Mouse (Mus musculus) spleen, postnatal 14 days (tissue): ENCODE measurements around the gene Eif3l.

Source experiments
- DNase-seq, 2 experiments: peaks; one replicate each; pipeline ENCODE4 v3.0.0; 2021 to 2022; ENCODE audit warnings: low spot score in 2 of 2

Gene Eif3l

DNA sequence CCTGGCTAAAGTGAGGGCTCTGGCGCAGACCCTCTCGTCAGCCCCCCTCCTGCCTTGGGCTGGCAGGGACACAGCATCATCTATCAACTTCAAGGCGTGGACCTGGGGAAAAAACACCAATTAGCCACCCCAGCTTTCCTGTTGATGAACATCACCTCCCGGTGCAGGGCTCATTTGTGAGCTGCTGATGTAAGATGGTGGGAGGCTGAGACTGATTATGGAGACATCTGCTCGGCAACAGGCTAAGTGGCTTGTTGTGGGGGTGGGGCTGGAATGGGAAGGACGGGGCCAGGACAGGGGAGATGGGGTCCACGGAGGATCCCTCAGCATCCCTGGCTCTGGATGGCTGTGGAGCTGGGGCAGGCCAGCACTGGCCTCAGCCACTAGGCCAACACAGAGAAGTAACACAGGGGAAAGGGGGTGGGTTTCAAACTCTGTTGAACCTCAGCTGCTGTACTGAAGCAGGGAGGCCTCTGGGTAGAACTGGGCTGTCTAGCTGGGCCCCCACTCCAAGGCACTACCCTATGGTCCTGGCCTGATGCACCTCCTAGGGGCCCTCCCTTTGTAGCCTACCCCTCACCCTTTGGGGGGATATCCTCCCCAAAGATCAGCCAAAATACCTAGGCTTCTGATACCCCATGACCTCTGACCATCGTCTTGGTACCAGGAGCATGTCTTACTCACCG lies 24.7 kb upstream of the Eif3l start:
- DNase-seq, result no peak

DNA sequence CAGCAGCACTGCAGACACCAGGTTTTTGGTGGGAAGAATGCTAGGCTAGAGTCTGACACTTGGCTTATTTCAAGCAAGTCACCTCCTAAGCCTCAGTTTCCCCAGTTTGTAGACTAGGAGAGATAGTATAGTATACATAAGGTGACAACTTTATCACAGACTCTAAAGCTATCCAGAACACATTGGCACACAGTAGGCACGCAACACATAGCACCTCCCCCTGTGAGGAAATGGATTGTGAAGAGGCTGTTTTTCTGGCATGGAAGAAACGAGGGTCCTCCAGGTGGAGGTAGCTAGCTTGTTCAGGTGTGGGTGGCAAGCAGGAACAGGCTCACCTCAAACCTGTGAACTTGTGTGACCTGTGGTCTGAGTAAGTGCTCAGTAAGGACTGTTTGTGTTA lies 24.0 kb upstream of the Eif3l start:
- DNase-seq, result no peak

DNA sequence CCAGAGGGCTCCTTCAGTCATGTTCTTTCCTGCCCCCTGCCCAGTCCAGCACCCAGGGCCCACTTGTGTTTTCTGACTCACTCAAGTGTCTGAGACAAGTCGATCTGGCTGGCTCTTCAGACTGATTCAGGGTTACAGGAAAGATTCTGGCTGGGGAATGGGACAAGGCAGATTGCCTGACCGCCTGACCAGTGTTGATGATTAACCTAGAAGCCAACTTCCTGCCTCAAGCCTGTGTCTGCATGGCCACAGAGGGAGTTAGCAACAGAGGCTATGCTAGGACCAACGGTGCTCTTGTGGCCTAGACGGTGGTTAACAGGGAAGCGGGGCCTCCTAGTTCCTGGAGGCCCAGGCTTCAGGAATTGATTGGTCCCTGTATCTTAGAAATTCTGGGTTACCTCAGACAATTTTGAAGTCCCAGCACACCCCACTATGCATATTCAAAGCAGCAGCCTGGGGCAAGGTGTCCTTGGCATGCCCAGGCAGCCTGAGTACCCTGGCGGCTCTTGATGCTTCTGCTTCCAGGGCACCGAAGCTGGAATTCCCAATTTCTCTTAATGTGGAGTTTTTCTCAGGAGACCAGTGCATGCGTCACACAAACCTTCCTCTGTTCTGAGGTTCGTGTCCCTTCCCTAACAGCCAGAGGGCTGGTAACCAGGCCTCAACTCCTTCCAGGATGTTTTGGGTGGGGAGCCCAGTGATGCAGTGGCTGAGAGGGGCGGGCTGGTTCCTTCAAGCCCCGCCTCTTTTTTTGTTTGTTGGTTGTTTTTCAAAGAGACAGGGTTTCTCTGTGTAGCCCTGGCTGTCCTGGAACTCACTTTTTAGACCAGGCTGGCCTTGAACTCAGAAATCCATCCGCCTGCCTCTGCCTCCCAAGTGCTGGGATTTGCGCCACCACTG lies 23.3 kb upstream of the Eif3l start:
- no peak for DNase-seq

DNA sequence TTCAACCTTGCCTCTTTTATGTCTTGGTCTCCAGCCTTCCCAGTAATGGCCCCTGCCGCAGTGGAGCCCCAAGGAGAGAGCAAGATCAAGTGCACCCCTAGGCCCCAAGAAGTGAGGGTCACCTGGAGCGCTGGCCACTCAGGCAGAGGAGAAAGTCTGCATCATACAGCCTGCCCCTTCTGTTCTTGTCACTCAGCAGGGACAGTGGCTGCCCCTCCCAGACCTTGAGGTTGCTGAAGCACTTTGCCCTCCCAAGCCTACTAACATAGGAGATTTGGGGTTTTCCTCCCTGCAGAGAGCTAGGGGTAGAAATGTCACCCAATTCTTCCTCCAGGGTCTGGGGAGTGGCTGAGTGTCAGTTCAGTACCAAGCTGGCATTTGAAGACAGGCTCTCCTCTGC lies 22.6 kb upstream of the Eif3l start:
- no peak for DNase-seq

DNA sequence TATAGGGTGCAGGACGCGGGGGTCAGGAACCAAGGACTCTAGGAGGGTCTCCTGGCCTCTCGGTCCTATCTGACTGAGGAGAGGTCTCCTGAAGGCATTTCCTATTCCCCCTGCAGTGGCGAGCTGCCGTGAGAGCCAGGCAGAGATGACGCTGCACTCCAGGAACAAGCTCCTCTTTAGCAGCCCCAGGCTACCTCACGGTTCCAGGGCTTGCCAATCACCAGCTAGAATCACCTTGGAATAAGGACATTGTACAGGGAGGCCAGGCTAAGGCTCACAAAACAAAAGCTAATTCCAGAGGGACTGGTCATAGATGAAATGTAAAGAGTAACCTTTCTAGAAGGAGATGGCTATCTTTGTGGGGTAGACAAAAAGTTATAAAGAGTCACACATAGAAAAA lies 18.4 kb upstream of the Eif3l start:
- no peak for DNase-seq

DNA sequence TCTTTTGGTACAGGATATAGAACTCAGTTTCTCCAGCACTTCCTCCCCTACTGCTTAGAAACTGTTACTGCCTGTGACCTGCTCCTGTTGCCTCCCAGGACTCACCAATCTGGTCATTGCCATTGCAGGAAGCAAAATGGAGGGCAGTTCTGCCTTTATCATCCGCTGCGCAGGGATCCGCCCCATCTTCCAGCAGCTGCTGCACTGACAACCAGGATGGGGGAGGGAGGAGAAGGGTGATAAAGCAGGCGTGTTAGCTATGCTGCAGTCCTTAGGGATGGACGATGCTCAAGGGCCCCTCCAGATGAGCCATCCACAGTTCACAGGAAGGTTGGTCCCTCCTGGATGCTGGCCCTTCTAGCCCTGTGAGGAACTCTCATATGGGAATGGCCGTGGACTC lies 17.1 kb upstream of the Eif3l start:
- DNase-seq, result no peak

DNA sequence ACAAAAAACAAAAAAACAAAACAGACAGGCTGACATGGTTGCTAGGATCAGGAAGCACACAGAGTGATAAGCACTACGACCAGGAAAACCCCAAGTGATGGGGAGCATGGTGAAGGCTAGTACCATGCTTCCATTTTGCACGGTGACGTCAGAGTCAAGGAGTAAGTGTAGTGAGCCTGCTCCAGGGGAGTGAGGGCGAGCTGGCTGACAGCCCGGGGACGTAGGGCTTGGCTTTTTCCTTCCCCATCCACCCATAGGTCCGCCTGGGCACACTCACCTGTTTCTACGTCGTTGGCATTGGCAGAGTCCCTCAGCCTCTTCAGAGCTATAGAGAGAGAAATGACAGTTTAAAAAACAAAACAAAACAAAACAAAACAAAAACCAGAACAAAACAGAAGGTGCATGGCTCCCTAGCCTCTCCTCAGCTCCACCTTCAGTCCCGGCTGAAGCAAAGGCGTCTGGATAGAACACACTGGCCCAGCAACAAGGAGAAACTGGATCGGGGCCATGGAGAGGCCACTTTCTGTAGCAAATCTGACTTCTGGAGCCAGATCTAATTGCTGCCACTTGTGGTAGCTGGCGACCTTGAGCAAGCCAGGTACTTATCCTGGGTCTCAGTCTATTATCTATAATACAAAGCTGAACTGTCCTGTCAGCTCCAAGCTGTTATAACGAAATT lies 14.0 kb upstream of the Eif3l start:
- no peak for DNase-seq

DNA sequence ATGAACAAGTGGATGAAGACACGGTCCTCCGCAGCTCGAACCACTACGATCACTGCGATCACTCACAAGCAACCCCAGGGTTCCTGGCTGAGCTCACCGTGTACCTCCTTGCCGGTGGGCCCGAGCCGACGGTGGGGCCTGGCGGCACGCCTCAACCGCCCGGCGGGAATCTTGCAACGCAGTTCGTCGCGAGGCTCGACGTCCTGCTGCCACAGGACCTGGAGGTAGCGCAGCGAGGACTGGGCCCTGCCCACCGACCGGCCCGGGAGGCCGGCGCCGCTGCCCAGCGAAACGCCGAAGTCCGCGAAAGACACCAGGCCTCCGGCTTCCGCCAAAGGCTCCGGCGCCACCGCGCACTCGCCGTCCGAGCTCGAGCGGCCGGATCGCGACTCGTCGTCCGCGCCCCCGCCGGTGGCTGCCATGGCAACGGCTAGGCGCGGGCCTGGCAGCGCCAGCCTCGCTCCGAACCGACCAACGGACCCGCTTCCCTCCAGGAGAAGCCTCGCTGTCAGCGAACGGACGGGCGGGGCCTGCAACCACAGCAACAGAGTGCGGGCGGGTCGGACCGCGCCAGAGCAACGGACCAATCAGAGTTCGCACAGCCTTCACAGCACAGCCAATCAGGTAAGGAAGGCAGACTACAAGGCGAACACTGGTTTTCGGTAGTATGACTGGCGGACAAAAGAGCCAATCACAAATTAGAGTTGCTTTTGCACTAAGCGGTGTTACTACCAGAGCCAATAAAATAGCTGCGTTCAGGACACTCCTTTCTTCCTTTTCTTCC lies 12.4 kb upstream of the Eif3l start, which contains the start of gene Ankrd54:
TSS of gene Ankrd54 (minus strand) at position 518 of the 784 bp plus-strand sequence.
- peak; percentile 90 to 94 for DNase-seq

DNA sequence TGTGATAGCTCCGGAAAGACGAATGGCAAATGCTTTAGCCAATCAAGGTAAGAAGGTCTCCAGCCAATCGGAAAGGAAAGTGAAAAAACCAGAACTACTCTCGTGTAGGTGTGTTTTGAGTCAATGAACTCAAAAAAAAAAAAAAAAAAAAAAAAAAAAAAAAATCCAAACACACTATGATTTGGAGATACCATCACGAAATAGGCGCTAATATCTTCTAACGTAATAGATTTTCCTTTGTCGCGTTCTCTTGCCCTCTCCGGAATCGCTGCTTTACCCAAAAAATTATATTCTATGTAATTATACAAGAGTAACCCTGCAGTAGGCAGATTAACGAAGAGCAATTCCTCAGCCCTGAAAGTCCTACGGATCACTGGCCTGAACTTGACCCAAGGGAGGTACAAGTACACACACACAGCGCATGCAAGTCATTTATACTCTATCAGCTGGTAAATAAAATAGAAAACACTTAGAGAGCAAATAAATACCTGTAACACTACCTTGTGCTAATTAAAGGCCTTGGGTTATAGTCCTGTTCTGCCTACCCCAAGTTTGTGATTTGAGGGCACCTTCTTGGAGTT lies 11.7 kb upstream of the Eif3l start:
- no peak for DNase-seq

DNA sequence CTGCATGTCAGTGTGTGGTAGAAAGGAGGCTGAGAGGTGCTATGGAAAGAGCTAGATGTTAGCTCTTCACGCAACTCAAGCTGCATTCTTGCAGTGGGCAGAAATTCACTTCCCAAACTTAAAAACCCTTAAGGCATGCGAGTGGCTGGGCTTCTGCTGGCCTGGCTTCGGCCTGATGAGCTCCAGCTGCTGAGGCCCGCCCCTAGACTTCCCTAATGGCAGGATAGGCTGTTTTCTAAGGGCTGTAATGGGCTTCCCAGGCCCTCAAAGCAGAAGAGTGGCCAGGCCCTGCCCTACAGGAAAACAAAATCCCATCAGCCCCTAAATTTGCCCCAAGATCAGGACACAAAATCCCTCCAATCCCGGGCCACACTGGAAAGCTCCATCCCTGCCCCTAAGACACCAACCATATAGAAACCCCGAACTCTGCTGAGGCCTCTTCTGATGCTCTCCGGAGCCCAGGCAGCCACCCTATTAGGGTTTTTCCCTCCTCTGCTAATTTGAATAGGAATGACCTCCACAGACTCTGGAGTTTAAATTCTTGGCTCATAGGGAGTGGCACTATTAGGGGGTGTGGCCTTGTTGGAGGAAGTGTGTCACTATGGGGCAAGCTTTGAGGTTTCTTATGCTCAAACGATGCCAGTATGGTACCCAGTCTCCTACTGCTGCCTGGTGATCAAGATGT lies 9.8 kb upstream of the Eif3l start:
- no peak for DNase-seq

DNA sequence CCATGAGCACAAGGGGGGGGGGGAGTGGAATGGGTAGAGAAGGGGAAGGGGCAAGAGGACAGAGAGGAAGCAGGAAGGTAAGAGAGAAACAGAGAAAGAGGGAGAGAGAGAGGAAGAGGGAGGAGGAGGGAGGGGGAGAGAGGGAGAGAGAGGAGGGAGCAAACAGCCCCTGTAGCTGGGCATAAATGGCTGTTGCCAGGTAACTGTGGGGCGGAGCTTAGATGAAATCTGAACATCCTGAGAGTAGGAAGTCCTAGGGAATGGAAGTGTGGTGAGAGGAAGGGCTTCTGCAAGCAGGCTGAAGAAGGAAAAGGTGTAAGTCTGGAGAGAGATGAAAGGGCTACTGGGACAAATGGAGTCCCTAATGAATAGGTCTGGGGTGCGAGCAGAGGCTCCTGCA lies 8.7 kb upstream of the Eif3l start:
- no peak for DNase-seq

DNA sequence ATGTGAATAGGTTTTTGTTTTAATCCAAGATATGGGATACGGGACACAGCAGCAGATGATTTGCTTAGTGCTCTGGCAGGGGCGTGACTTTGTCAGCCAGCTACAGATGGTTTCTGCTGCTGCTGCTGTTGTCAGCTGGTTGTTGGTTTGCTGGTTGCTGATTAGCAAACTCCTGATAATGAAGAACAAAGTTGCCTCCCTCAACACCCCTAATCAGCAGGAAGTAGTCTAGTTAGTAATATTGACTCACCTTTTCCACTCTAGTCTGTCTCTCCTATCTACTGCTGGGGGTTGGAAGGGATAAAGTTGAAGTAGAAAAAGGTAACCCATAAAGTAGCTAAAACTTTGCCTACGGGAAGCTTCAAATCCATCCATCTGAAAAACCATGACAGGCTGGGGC lies 7.3 kb upstream of the Eif3l start:
- no peak for DNase-seq

DNA sequence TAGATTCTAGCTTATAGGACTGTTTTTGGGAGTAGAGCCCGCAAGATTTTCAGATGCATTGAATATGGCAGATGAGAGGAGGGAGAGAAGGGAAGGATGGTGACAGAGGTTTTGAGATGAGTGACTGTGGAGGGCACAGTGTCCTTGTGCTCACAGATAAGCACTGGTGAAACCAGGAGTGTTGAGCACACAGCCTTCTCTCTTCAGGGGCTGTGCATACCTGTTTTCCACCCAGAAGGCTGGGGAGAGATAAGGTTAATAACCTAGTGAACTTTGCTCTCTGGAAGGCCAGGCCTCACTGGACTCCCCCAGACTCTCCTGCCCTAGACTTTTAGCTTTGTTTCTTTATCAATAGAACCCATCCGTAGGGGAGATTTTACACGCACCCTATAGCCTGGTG lies 6.6 kb upstream of the Eif3l start:
- DNase-seq, result no peak

DNA sequence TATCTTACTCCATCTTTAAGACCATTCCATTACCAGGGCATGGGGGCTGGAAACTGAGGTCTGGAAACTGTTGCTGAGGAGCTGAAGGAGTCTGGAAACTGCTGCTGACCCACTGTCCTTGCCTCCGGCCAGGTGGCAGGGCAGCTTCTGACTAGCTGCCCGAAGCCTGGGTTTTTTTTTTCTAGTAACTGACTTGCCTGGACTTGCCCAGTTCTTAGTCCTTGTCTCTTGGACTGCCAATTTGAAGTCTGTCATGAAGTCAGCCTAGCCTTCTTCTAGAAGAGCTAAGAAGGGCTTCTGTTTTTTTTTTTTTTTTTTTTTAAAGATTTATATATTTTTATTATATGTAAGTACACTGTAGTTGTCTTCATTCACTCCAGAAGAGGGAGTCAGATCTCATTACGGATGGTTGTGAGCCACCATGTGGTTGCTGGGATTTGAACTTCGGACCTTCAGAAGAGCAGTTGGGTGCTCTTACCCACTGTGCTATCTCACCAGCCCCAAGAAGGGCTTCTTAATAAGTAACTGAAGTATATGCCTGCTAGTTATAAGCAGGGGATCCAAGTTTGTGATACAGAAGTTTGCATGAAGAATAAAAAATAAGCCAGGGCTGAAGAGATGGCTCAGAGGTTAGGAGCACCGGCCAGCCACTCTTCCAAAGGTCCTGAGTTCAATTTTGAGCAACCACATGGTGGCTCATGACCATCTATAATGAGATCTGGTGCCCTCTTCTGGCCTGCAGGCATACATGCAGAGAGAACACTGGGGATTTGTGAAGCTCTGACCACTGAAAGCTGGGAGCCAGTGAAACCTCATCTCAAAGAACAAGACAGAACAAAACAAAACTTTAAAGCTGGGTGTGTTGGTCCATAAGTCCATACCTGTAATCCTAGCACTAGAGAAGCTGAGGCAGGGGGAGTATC lies 3.6 kb upstream of the Eif3l start:
- DNase-seq, result peak in 1 of 2 experiments; percentile 28

DNA sequence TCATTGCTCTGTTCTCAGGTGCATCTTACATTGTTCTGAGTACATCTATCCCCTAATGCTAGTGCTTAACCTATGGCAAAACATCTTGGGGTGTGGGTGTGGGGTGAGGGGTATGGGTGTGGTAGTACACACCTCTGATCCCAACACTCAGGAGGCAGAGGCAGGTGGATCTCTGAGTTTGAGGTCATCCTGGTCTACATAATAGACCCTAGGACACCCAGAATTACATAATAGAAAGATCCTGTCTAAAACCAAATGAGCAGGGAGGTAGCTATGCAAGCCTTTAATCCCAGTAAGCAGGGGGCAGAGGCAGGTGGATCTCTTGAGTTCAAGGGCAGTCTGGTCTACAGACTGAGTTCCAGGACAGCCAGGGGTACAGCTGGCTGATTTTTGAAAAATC lies 1.2 kb upstream of the Eif3l start:
- DNase-seq, result no peak

DNA sequence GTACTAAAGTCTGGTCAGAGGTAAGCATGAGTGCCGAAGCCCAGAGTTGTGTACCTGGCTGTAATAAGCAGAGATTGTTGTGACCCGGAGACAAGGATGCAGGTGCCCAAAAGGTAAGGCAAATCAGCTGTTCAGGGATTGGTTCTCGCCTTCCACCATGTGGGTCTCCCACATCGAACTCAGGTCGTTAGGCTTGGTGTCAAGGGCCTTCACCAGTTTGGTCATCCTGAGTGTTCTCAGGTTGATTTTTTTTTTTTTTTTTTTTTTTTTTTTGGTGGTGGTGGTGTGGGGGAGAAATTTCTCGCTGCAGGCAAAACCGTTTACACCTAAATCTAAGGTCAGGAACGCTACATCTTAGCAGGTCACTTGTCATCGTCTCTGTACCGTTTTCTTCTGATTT lies 533 bp upstream of the Eif3l start:
- no peak for DNase-seq

DNA sequence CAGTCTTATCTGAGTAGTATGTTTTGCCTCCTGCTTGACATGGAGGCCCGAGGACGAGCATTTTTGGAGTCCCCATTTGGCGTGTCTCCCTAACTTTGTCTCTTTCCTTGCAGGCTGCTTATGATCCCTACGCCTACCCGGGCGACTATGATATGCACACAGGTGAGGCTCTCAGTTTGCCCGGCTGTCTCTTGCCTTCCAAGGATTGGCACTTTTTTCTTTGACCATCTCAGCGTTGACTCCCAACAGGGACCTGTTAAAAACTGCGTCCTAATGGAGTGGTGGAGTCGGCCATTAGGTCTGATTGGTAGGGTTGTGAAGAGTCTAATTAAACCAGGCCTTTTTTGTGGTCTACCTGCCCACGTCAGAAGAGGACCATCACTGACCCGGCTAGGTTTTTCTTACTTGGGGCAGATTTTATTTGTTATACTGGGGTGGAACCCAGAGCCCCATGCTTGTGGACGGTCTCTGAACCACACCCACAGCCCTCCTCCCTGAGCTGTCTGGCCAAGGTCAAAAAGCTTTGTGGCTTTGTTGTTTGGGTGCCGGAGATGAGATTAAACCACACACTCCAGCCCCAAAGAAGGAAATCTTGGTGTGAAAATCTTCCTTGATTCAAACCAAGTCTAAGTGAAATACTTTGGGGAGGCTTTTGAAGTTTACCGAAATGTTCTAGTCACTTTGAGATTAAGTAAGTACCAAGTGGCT lies 833 bp downstream of the Eif3l start:
- no peak for DNase-seq

DNA sequence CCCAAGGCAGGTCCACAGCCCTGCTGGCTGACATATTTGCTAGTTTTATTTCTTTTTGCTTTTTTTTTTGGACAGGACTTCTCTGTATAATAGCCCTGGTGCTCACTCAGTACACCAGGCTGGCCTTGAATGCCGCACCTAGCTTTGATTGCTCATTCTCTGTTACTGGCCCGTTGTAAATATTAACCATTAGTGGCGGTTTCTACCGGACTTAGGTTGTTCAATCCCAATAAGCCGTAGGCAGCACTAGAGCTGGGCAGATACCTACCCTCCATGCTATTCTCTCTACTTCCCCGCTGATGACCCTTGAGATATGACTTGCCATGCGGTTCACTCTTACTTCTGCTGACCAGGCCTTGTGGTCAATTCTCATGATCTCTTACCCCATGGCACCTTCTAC lies 4.6 kb downstream of the Eif3l start:
- DNase-seq, result no peak

DNA sequence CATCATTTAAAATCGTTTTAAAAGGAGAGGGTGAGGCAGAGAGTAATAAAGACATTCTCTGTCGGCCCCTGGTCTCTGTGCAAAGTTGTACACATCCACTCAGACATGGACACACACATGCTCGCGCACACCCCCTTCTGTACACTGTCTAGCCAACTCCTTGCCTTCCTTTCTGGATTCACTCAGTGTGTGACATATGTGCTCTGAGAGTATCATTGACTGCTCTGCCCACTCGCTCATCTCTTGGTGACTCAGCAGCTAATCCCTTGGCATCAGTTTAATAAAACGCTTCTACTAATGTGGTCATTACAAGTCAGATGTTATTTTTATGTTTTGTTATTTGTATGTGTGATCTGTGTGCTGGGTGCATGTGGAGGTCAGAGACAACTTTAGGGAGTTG lies 17.3 kb downstream of the Eif3l start:
- no peak for DNase-seq
